Mouse (Mus musculus) left cerebral cortex, adult 9 months (tissue): ENCODE data around the gene Bbip1.
"Not testable (repeated sequence)": the region's sequence is repeated elsewhere in the genome, so short reads cannot be mapped to it uniquely, and the experiment has no call there.

Experiments
- DNase-seq, 2 experiments: peaks; one replicate each; pipeline ENCODE4 v3.0.0; 2022; ENCODE audit warnings: low spot score in 2 of 2

Bbip1 gene

DNA sequence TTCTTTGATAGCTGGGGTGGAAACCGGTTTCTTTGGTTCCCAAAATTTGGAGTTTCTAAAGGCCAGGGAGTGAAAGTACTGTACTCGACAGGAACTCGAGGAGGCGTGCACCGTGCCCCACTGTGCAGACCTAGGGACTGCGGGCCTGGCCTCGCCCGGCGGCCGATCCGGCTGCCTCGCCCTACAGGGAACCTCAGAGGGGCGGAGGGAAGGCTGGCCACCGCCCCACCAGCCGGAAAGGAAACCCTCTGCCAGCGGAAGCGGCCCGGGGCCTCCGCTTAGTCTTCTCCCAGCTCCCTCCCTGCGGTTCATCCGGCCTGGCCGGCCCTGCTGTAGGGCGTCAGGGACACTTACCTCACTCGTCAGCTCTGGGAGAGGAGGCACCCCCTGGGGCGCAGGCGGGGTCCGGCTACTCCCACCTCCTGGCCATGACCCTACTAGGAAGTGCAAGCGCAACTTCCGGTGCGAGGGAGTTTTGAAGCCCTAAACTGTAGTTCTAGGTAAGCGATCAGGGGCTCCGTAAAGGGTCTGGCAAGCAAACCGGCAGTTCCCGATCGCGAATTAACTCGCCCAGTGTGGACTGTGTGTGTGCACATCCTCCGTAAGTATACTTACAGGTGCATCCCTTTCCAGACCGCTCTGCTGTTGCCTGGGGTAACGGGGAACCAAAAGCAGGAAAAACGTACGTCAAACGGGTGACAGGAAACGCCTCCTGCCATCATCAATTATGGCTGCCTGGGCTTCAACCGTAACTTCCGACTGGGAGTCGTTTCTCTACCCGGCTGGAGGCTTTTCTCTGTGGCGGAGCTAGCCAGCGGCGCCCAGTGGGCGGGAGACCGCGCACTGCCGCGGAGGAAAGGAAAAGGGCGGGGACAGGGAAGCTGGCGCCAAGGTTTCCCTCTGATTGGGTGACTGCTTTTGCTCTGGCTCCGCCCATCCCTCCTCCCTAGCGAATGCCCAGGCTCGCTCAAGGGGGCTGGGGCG is at the start of gene Bbip1, which contains the start of gene Shoc2:
TSS of gene Bbip1 (minus strand) at position 826 of the 984 bp plus-strand sequence.
TSS of gene Shoc2 (plus strand) at position 505 of the 984 bp plus-strand sequence.
- peak; percentile 98 for DNase-seq

GRCm38 (mm10) chr19:53993860-53994259 is 49.4 kb upstream of the Bbip1 start:
- no peak for DNase-seq

DNA sequence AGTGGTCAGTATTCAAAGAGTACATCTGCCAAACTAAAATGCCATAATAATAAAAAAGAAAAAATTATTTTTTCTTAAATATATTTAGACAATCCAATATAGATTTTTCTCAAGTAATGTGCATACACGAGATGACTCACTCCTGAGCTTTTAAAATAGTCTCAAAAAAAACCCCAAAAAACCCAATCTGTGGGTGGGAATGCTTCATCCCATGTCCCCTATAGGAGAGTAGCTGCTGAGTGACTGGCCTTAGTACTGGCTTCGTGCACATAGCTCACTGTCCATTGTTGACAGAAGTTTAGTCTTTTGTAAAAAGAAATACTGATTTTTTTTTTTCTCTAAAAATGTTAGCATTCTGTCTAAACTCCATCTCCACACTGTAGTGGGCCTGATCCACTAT is 46.1 kb upstream of the Bbip1 start:
- no peak for DNase-seq

DNA sequence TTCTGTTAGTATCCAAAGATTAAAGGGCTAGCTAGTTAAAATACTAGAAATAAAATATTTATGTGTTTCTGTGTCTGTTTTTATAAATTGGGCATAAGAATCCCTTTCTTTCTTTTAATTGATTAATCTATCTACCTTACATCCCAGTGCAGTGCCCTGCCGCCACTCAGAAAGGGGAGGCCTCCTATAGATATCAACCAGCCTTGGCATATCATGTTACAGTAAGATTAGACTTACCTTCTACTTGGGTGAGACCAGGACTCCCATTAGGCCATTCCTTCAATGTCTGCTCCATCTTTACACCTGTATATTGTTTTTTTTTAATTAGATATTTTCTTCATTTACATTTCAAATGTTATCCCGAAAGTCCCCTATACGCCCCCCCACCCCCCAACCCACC is 40.2 kb upstream of the Bbip1 start:
- DNase-seq = no peak

DNA sequence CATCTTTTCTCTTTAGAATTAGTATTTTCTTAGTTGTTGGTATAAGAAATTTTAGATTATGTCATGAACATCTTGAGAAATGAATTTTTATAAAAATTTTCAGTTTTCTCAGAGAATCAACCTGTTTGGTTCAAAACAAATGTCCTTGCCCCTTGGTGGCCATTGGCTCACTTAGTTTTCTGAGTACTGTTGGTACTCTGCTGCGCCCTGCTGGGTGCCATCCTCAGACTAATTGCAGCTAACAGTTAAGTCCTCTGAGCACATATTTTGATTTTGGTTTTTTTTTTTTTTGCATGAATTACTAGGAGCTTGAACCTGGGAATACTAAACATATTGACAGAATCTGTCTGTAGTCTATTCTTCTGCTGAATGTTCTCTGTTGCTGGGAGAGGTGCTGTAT is 38.9 kb upstream of the Bbip1 start:
- no peak for DNase-seq

DNA sequence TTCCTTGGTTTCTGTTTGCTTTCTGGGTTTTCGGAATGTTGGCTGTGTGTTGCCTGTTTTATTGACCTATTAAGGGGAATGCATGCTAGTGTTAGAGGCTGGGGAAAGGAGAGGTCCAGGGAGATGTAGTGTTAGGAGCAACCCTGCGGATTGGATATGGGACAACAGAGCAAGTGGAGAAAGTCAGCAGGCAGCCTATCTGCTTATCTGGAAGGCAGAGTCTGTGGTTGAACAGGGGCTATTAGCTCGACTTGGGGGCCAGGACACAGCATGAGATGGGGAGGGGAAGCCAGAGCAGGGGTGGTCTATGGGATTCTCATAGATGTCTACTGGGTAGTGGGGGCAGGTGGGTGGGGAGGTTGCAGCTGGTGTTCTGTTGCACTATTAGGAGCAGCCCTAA is 37.6 kb upstream of the Bbip1 start:
- no peak for DNase-seq

DNA sequence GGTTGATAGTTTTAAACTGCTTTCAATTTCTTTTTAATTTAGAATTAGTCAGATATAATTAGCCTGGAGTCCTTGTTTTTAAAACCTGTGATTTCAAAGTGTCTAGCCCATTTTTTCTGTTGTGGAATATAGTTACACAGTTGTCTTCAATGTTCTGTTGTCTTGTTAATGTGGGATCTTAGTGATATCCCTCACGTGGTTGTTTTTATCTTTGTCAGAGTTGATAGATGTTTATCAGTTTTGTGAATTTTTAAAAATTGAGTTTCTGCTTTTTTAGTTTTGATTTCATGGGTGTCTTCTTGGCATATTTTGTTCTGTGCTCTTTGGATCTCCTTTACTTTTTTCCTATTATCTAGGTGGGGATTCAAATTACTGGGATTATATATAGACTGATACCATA is 29.2 kb upstream of the Bbip1 start:
- no peak for DNase-seq

- DNase-seq = no peak
Measured at GRCm38 (mm10) chr19:53971938-53972337, 27.5 kb upstream of the Bbip1 start.

DNA sequence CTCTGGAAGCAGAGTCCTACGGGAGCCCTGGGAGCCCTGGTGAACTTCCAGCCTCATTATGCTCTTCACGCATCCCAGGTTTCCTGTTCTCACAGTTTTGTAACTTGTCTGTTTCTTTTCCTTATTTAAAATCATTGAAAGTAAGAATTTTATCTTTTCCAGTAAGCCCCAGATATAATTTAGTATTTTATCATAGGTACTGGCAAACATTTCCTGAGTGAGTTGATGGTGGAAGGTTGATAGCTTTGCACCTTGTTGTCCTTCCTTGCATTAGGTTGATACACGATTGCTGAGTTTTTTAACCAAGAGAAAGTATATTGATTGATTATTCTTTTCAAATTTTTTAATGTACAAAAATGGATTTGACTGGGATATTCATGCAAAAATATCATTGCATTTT is 24.8 kb upstream of the Bbip1 start:
- no peak for DNase-seq

- DNase-seq = no peak
Measured at GRCm38 (mm10) chr19:53964910-53965633, 20.6 kb upstream of the Bbip1 start.

GRCm38 (mm10) chr19:53964347-53964746 is 19.9 kb upstream of the Bbip1 start:
- not testable (repeated sequence) for DNase-seq

GRCm38 (mm10) chr19:53962511-53962910 is 18.1 kb upstream of the Bbip1 start:
- no peak for DNase-seq

GRCm38 (mm10) chr19:53957513-53957912 is 13.1 kb upstream of the Bbip1 start:
- no peak for DNase-seq

DNA sequence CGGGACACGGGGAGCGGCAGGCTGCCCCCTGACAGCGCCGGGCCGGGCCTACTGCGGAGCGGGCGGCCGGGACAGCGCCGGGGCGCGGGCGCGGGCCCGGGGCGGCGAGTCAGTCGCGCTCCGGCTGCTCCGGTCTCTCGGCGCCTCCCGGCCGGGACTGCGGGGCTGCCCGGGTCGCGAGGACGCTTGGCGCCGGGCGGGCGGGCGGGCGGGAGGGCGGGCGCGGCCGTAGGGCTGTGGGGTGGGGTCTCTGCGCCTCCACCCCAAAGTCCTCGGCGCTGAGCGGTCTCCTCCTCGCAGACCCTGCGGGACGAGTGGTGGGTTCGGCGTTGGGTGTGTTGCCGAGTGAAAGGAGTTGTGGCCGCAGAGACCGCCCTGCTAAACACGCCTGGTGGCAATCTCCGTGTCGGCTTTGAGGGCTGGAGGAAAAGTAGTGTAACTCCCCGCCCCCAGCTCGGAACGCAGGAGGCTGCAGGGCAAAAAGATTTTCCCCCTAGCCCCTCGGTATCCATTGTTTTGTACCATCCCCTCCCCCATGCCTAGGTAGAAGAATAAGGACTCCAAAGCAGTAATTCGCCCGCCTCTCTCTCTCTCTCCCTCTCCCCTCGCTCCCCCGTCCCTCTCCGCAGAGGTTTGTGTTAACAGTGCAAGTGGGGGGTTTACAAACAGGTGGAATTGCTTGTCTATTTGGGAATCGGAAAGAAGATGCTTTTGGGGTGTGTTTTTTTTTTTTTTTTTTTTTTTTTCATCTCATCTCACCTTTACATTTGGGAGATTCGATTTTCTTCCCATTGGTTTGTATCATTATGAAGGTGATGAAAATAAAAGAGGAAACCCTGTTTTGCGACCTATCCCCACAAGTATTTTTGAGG is 980 bp upstream of the Bbip1 start:
- DNase-seq = peak in 1 of 2 experiments; percentile 26

GRCm38 (mm10) chr19:53944786-53945169 is 351 bp upstream of the Bbip1 start:
- DNase-seq = peak in 1 of 2 experiments; percentile 44

- no peak for DNase-seq
Measured at GRCm38 (mm10) chr19:53942342-53942741, 2.1 kb downstream of the Bbip1 start.

DNA sequence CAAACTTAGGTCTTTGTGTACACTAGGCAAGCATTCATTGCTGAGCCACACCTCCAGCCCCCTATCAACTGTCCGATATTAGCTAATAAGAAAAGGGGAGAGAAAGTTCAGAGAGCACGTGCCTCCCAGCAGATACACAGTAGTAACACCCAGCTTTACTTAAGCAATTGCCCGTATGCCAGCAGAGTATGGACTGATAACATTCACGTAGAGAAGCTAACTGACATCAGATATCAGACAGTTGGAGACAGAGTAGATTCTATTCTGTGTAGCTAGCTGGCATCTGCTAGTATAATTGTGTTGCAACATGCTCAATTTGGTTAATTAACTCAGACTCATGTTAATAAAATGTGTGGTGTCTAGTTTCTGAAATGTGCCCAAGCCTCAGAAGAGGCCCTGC is 3.3 kb downstream of the Bbip1 start:
- DNase-seq = no peak

DNA sequence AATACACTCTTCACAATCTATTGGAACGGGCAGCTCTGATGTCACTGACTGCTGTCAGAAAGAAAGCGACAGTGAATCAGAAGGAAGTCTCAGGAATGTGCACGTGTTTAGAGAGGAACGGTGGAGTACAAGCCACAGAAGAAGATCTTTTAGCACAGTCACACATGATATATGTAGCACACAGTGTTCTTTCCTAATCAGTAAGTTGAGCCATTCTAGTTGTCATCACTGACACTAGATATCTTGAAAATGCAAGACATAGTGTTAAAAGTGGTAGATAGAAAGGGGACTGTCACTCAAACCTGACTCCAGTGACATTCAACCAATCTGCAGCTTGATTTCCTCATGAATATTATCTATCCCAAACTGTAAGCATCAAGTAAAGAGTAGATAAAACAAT is 5.0 kb downstream of the Bbip1 start:
- DNase-seq = no peak

- DNase-seq = no peak
Measured at GRCm38 (mm10) chr19:53934046-53934445, 10.4 kb downstream of the Bbip1 start.

DNA sequence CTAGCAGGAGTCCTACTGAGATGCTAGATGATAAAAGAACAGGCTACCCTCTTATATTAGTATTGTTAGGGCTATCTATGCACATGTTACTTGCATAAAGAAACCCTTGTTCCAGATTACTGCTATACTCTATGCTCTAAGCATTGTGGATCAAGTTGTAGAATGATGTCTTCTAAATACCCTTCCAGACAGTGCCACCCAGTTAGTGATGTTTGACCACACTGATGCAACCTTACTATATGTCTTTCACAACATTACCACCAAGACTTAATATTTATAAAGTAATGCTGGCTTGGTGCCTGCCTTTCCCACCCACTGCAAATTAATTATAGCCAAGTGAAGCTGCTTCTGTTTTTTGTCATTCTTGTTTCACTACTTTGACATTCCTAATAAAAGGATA is 11.4 kb downstream of the Bbip1 start:
- no peak for DNase-seq

GRCm38 (mm10) chr19:53929218-53929617 is 15.2 kb downstream of the Bbip1 start:
- no peak for DNase-seq

- no peak for DNase-seq
Measured at GRCm38 (mm10) chr19:53926705-53927104, 17.7 kb downstream of the Bbip1 start.
